Mouse (Mus musculus) T-cell, adult 2 months (primary cell): ENCODE data around the gene Gpx4.
"Not testable (repeated sequence)": the region's sequence is repeated elsewhere in the genome, so short reads cannot be mapped to it uniquely, and the experiment has no call there.

Source experiments
- DNase-seq: peaks from one replicate; pipeline ENCODE4 v3.0.0; 2022; ENCODE audit warnings: low spot score

The Gpx4 gene

DNA sequence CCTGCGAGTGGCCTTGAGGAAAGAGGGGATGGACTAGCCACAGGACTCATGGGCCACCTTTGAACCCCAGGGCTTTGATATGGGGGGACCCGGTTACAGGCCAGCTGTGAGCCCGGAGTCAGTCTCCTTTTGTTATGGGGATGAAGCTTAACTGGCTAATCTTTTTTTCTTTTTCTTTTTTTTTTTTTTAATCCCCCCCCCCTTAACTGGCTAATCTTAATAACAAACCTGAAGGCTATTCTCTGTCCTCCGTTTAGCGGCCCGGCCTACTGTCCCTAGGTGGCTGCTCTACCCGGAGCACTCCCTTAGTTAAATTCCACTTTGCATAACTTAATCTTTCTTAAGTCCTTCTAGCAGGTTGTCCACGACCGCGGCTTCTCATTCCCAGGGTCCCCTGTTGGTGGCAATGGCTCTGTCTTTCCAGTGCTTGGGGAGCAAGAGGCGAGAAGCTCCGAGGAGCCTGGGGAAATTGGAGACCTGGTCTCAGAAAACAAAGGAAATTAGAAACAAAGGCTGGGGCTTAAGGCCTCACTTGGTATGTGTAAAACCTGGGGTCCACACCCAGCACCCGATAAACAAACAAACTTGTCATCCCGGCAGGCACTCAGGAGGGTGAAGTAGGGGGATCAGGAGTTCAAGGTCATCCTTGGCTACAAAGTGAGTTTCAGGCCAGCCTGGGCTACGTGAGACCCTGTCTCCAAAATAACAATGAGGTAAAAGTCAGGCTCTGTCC, 4.1 kb downstream of the Gpx4 start:
- no peak for DNase-seq

DNA sequence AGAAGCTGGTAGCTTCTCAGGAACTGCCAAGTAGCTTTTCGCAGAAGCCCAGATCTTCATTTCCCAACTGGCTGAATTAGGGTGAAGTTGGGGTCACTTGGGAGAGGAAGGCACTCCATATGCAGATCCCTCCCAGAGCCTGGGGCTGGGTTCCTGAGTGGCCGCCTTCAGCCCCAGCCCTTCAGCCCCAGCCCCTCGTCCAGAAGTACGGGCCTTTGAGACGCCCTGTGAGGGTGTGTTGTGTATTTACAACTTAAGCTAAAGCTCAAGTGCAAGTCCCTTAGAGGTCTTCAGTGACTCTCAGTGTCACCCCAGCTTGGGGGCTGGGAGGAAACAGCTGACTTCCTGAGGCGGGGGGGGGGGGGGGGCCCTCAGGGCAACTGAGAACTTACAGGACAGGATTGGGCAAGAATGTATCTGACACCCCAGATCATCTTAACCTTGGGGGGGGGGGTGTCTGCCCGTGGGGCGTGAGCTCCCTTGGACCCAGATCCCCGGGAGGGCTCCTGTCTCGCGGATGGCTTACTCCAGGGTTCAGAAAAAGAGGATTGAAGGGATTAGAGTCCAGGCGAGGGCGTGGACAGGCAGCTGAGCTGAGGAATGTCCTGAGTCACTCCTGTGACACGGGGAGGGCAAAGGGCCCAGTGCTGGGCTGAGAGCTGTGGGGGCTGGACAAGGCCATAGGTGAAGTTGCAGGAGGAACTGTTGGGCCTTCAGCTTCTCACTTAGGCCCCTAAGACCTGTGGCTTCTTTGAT, 4.8 kb downstream of the Gpx4 start:
- no peak for DNase-seq

DNA sequence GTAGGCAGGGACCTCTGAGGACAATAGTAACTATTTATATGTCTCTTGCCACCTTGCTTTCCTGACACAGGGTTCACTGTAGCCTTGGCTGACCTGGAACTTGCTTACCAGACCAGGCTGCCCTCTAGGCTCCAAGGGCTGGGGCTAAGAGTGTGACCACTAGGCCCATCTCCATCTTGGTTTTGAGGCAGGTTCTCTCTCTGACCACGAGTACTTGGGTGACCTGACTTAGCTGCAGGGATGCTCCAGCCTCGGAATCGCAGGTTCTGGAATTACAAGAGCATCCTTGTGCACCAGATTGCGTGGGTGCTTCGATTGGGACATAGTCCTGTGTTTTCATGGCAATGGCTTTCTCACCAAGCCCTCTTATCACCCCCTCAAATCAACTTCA, 5.4 kb downstream of the Gpx4 start:
- DNase-seq, result no peak

DNA sequence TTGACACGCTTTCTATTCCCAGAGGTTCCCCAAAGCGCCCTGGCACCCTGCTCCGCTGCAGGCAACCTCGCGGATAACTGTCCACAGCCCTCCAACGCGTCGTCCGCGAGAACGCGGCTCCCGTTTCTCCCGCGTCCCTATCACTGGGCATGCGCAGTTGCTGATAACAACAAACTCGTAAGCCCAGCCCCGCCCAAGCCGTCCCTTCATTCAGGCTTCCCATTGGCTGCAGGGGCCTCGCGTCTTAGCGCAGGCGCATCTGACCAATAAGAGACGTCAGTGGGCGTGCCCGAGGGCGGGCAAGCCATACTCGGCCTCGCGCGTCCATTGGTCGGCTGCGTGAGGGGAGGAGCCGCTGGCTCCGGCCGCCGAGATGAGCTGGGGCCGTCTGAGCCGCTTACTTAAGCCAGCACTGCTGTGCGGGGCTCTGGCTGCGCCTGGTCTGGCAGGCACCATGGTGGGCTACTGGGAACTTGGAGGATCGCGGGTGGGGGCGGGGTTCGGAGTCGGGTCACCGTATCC, 6.4 kb downstream of the Gpx4 start:
- peak; percentile 100 for DNase-seq

DNA sequence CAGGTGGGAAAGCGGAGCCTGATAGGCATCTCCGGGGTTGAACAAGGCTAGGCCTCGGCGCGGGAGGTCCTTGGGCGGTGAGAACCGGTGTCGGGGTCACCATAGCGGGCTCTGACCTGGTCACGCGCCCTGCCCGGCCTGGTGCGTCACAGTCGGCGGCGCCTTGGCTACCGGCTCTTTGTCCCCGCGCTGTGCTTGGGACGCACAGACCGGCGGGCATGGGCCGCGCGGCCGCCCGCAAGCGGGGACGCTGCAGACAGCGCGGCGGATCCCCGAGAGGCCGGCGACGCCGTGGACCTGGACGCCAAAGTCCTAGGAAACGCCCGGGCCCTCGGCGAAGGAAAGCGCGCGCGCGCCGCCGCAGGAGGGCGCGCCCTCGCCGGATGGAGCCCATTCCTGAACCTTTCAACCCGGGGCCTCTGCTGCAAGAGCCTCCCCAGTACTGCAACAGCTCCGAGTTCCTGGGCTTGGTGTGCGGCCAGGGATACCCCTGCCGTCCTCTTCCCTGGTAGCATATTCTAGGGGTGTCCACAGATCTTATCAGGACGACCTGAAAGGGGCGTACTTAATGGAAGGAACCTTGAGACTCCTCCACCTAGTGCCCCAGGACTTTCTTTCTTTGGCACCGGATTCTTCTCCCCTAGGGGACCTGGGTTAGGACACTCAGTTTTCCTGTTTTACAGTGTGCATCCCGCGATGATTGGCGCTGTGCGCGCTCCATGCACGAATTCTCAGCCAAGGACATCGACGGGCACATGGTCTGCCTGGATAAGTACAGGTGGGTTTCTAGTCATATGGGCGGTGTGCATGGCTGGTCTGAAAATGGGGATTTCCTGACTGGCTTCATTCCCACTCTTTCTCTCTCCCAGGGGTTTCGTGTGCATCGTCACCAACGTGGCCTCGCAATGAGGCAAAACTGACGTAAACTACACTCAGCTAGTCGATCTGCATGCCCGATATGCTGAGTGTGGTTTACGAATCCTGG, 7.2 kb downstream of the Gpx4 start:
- peak; percentile 51 for DNase-seq

DNA sequence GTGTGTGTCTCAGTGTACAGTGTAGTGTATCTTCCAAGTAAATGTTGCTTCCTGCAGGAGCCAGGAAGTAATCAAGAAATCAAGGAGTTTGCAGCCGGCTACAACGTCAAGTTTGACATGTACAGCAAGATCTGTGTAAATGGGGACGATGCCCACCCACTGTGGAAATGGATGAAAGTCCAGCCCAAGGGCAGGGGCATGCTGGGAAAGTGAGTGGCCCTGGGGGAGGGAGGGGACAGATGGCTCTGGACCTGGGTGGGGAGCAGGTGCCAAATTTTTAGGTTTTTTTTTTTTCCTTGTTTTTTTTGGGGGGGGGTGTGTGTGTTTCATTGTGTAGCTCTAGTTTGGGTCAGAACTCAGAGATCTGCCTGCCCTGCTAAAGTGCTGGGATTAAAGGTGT, 7.9 kb downstream of the Gpx4 start:
- not testable (repeated sequence) for DNase-seq

DNA sequence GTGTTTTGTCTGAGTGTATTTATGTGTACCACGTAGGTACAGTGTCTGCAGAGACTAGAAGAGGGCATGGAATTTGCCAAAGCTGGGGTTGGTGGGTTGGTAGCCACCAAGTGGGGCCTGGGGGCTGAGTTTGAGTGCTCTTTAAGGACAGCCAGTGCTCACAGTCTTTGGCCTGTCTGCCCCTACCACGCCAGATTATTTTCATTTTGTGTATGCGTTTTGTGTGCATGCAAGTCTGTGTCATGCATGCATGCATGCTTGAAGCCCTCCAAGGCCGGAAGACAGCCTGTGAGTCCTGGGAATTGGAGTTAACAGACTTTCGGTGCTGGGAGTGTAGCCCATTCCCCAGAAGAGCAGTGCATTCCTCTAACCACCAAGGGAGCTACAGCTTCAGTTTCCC, 8.4 kb downstream of the Gpx4 start:
- no peak for DNase-seq

DNA sequence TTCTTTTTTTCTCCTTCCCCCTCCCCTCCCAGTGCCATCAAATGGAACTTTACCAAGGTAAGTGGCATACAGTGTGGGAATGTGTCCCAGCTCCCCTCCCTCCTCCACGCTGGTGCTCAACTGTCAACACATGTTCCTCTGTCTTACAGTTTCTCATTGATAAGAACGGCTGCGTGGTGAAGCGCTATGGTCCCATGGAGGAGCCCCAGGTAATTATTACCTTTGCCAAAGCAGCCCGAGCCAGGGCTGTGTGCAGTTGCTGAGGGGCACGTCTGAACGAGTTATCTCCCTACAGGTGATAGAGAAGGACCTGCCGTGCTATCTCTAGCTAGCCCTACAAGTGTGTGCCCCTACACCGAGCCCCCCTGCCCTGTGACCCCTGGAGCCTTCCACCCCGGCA, 8.9 kb downstream of the Gpx4 start:
- no peak for DNase-seq

DNA sequence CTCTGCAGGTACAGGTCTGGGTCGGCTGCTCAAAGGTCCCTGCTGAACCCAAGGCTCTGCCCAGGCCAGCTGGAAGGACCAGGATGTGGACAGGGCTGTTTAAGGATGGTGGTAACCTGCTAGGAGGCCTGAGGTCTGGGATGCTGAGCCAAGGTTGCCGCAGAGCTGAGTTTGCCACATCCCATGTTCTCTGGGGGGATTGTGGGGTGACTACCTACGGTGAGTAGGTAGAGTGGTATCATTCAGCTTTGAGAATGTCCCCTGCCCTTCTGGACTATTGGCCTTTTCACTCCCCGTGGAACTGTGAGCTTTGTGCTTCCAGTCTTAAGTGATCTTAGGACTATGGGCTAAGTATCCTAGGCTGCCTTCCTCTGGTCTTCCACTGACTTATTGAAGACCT, 9.5 kb downstream of the Gpx4 start:
- no peak for DNase-seq

DNA sequence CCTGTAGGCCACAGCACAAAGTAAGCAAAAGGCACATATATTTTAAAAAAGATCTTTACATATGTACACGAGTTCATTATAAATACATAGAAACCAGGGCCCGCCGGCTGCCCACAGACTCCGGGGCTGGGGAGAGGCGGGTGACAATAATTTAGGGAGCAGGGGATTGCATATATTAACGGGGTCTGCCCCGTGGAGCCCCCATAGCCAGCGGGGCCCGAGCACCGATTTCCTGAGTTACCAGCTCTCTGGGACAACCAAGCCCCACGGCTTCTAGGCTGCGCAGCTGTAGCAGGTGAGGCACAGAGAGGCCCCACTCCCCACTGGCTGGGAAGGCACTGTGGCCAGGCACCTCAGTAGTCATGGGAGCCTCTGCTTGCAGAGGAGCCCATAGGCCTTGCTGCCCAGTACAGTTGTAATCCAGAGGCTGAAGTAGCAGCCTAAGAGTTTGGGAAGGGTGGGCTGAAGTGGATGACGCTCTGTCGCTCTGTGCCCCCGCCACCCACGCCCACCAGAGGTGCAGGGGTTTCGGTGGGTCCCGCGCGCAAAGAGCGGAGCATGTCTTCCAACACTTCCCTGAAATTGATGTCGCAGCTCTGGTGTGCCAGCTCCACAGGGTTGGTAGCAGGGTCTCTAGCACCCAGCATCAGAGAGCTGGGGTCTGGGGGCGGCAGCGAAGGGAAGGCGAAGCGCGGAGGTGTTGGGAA, 10.2 kb downstream of the Gpx4 start:
- no peak for DNase-seq

DNA sequence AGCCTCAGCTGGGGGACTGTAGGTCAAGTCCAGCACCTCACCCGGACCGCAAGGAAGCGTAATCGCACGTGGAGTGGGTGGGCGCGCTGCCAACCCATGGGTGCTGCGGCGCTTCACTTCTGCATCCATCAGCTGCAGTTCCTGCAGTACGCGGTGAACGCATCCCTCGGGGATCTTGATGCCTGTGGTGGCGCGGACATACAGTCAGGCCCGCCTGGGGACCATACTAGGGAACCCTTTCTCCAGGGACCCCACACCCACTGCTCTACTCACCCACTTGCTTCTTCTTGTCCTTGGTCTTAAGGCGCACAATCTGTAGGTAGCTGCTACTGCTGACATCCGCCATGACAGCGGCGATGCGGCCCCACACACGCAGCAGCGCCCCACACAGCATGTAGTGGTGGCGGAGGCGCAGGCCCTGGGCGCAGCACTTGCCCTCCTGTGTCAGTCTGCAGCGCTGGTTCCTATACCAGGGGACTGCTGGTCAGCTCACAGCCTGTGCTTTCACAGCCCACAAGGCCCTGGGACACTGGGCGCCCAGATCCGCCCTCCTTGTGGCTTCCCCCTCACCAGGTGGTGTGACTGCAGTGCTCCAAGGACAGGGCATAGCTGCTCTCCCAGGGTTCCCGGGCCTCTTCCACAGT, 10.8 kb downstream of the Gpx4 start:
- no peak for DNase-seq

DNA sequence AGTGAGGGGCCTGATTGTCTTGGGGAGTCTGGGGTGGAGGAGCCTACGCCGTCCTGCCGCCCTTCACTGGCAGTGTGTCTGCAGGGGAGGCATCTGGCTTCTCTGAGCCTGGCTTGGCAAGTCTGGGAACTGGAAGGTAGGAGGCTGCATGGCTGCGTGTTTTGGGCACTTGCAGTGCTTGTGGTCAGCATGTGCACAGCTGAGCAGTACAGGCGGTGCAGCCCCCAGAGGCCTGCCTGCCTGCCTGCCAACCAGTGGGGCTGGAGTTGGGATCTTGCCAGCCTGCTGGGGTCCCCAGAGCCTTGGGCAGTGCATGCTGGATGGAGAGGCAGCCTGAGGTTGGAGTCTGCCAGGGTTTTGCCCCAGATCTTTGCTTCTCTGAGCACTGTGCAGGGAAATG, 16.1 kb downstream of the Gpx4 start:
- DNase-seq, result no peak

DNA sequence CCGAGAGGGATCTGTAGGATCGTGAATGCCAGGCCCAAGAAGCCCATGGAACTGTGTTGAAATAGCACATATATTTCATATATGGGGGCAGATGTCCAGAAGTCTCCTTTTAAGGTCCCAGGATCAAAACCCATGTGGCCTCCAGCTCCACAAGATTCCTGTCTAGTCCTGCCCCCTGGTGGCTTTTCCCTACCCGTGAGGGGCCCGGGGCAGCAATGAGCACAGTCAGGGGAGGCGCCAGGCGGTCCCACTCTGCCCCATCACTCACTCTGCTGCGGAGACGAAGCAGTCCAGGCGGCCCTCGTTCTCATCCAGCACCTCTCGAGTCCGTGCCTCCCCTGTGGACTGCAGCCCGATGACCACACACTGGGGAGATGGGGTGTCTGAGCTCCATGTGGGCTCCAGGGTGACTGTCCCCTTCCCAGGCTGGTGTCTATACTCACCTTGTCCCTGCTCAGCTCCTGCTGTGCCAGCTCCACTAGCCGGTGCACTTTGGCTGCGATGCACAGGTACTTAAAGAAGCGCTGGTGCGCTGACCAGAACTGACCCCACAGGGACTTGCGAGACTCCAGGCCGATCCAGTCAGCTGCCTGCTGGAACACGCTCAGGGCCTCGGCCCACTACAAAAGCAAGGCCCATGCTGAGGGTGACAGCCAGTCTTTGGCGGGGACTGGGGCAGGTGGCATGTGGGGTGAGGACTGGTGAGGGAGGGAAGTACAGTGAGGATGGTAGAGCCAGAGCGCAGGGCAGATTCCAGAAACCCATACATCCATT, 17.1 kb downstream of the Gpx4 start:
- no peak for DNase-seq

DNA sequence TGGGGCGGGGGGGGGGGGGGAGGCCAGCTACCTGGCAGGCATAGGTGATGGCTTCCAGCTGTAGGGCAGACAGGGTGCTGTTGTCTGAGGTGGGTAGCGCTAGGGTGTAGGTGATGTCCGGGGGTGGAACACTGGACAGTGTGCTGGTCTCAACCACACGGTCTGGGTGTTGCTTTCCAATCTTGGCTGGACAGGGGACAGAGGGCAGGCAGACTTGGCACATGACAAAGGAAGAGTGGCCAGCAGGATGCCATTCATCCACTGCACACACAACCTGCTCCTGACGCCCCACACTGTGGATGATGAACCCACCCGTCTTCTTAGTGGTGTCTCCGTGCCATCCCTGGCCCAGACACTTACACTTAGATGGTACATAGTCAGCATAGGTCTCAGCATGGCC, 22.3 kb downstream of the Gpx4 start:
- no peak for DNase-seq

DNA sequence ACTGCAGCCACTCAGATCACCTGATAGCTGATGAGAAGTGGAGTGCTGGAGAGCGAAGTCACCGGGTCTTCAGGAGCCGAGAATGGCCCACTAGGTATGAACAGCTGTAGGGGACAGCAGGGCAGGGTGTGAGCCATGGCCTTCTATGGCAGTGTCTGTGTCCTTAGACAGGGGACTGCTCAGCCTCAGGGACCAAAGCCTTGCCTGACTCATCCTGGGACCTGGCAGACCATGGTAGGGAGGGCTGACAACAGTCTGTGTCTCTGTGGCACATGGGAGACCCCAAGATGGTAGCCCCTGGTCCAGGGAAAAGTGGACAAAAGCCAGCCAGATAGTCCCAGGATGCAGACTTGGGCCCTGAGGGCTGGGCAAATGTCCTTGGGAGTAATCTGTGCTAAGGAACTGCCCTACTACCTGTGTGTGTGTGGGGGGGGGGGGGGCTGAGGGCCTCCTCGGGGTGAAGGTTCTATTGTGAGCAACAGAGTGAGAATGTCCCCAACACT, 23.0 kb downstream of the Gpx4 start:
- DNase-seq, result no peak

DNA sequence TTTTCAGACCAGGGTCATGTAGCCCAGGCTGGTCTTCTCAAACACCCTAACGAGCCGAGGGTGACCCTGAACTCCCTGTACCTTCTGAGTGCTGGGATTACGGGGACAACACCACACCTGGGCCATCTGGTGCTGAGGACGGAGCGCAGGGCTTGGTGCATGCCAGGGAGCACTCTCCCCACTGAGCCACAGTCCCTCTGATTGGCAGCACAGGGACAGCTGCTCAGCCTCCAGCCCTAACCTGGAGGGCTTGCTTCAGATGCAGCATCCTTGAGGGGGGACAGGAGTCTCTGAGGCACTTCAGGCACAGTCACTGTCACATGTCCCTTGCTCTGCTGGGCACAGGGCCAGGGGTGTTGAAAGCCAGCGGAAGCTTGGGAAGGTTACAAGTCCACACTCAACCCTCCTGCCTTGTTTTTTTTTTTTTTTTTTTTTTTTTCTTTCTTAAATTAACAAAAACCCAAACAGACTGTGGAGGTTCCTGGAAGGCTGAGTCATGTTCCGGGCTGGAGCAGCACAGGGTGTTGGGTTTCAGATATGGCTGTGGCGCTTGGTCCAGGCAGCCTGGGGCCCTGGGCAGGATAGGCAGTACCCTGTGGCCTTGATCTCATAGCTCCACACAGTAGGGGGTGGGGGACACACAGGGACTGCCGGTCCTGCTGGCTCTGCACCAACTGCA, 24.0 kb downstream of the Gpx4 start:
- no peak for DNase-seq

DNA sequence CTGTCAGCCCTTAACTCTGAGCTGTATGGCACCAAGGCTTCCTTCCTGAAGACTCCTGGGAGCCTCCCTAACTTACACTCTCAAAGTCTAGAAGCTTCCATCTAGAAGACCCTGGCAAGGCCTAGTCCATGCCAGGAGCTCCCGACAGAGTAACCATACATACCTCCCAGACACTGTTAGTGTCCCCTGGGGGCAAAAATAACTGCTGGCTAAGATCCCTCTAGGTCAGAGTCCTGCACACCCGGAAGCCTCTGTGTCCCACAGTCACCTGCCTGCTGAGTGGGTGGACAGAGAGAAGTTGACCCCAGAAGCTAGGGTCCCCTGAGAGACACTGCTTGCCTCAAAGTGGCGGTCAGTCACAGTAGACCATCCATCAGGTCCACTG, 24.5 kb downstream of the Gpx4 start:
- no peak for DNase-seq

DNA sequence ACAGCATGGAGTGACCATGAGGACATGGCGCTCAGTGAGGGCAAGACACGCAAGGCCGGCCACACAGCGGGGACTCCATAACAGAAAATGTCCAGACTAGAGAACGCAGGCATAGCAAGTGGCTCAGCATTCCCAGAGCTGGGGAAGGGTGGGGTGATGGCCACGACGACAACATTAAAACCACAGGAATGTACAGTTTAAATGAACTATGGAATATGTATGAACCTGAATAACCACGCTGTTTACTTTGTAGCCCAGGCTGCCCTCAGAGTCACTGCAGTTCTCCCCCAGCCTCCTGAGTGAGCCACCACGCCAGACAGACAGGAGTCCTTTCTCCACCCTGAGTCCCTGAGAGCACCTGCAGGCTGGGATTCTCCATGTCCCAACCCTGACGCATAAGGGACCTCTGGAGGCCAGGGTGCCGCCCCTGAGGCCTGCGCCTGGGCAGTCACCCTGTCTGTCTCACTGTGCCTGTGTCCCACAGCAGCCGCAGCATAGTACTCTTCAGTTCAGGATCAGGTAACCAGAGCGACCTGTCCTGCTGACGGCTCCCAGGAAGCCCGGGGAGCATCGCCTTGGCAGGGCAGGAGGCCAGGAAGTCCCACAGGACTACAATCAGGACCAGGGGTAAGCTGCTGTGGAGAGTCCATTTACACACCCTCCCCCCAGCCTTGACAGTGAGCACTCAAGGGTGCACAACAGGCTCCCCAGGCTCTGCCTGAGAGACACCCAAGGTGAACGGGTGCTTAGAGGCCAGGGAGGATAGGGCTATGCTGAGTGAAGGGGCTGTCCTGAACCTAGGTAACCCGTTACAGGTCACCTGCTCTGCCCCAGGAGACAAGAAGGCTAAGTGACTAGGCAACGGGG, 25.9 kb downstream of the Gpx4 start:
- no peak for DNase-seq
